Mouse (Mus musculus) yolk sac, embryonic 10.5 days (tissue): Measurements from ENCODE around the gene Arid3c.

ENCODE experiments used
- DNase-seq: peaks from one replicate; pipeline ENCODE4 v3.0.0-alpha.2; 2017; ENCODE audit warnings: low spot score

The Arid3c gene

GRCm38 (mm10) chr4:41744131-41744530, 13.2 kb upstream of the Arid3c start:
- no peak for DNase-seq

- DNase-seq, result peak; percentile 95
Observed at GRCm38 (mm10) chr4:41741158-41741560, 10.2 kb upstream of the Arid3c start.

- DNase-seq, result no peak
Observed at GRCm38 (mm10) chr4:41740380-41741157, 9.6 kb upstream of the Arid3c start.

GRCm38 (mm10) chr4:41739260-41739659, 8.3 kb upstream of the Arid3c start:
- no peak for DNase-seq

GRCm38 (mm10) chr4:41738256-41738603, 7.3 kb upstream of the Arid3c start:
- no peak for DNase-seq

- DNase-seq, result peak; percentile 35
Observed at GRCm38 (mm10) chr4:41737602-41738255, 6.8 kb upstream of the Arid3c start.

GRCm38 (mm10) chr4:41726826-41727621, 3.9 kb downstream of the Arid3c start:
- DNase-seq, result no peak

GRCm38 (mm10) chr4:41722918-41723351, 8.0 kb downstream of the Arid3c start, which contains the start of gene Dctn3:
Dctn3 (minus strand) TSS chr4:41723170.
- peak; percentile 88 for DNase-seq

GRCm38 (mm10) chr4:41716834-41717233, 14.1 kb downstream of the Arid3c start:
- DNase-seq, result no peak

- DNase-seq, result no peak
Observed at GRCm38 (mm10) chr4:41715596-41715995, 15.3 kb downstream of the Arid3c start.

GRCm38 (mm10) chr4:41715082-41715481, 15.9 kb downstream of the Arid3c start:
- no peak for DNase-seq

GRCm38 (mm10) chr4:41714276-41714675, 16.7 kb downstream of the Arid3c start:
- DNase-seq, result no peak

GRCm38 (mm10) chr4:41713197-41714067, 17.5 kb downstream of the Arid3c start, which contains the start of gene Rpp25l:
Rpp25l (minus strand) TSS chr4:41713534.
- DNase-seq, result peak; percentile 86

GRCm38 (mm10) chr4:41712421-41713196, 18.3 kb downstream of the Arid3c start:
- no peak for DNase-seq

- DNase-seq, result no peak
Observed at GRCm38 (mm10) chr4:41711705-41712375, 19.1 kb downstream of the Arid3c start.

GRCm38 (mm10) chr4:41710229-41710628, 20.7 kb downstream of the Arid3c start:
- no peak for DNase-seq

- DNase-seq, result peak; percentile 48
Observed at GRCm38 (mm10) chr4:41708192-41708745, 22.7 kb downstream of the Arid3c start.

- peak; percentile 40 for DNase-seq
Observed at GRCm38 (mm10) chr4:41707011-41707535, 23.9 kb downstream of the Arid3c start.

GRCm38 (mm10) chr4:41705922-41706754, 24.8 kb downstream of the Arid3c start:
- no peak for DNase-seq
